Mouse (Mus musculus): ENCODE data around the gene Tram1l1.
"Not testable (repeated sequence)": the region's sequence is repeated elsewhere in the genome, so short reads cannot be mapped to it uniquely, and the experiment has no call there.

Gene Tram1l1

DNA sequence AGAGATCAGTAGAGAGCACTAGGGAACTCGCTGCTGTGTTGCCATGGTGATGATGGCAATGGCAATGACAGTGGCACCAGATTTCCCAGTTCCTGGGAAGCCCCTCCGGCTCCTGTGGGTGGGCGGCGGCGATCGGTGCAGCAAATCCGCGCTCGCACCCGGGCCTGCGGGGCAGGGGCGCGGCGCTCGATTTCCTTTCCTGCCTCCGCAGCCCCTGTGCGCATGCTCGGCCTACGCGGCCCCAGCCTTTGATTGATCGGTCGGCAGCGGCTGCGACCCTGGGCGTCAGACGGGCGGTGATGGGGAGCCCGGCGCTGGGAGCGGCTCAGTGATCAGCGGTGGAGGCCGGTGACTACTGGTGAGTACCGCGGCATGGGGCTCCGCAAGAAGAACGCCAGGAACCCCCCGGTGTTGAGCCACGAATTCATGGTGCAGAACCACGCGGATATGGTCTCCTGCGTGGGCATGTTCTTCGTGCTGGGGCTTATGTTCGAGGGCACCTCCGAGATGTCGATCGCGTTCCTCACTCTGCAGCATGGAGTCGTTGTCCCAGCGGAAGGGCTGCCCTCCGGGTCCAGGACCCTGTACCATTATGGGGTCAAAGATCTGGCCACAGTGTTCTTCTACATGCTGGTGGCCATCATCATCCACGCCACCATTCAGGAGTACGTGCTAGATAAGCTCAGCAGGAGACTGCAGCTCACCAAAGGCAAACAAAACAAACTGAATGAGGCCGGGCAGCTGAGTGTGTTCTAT is at the start of gene Tram1l1:
Gene Tram1l1 (plus strand): TSS at position 35 of the 756 bp plus-strand sequence.
- in situ Hi-C loops (cut with MboI; ENCODE audit: low sequenced_read_pairs): no loop called here

DNA sequence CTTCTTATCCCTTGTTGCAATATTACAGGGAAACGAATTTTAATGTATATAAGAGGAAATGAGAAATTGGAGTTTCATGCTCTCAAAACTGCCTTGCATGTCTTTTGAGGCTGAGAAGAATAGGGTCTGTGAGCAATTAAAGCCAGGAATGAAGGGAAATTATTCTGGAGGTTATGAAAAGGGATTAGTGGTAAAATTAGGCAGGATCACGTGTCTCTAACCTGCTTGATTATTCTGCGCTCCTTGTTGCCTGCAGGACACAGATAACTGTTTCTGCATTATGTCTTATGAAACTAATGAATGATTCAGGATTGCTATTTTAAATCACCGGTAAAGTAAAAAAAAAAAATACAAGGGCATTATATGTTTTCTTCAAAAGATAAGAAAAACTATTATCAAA is 49.4 kb upstream of the Tram1l1 start:
- in situ Hi-C loops (cut with MboI; ENCODE audit: low sequenced_read_pairs): no loop called here

DNA sequence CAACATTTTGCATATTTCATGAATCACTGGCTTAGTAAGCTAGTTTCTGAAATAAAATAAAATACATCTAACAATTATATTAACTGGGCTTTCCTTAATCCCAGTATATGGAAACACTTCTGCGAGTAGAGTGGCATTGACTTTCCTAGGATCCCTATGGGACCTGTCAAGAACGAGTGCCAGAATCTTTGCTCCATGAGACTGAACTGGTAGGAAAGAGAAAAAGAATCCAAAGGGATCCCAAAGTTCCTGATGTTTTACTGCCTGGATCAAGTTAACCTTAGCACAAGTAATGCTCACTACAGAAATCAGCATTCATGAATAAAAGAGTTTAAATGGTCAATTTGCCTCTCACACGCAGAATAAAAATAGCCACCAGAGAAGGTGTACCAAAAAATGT is 49.0 kb upstream of the Tram1l1 start:
- in situ Hi-C loops (cut with MboI; ENCODE audit: low sequenced_read_pairs): no loop called here

DNA sequence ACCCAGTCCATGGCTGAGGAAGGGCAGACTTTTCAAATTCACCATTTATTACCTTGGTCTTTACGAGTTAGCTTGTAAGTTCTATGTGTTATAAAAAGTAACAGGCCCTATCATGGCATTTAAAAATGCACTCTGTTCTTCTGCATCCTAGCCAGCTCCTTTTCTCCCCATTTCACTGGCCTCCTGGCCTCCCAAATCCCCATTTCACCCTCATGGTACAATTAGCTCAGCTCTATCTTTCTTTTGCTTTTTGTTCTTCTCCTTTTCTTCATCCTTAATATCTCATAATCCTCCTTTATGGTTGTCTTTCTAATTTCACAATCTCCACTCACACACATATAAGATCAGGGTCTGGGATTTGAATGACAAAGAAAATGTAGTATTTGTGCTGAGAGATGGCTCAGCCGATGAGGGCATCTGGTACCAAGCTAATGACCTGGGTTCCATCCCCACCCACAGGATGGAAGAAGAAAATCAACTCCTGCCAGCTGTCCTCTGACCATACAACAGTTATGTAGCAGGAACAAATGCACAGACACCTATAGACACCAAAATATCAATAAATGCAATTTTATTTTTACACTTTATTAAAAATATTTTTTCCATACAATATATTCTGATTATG is 48.1 kb upstream of the Tram1l1 start:
- in situ Hi-C loops (cut with MboI; ENCODE audit: low sequenced_read_pairs): no loop called here

DNA sequence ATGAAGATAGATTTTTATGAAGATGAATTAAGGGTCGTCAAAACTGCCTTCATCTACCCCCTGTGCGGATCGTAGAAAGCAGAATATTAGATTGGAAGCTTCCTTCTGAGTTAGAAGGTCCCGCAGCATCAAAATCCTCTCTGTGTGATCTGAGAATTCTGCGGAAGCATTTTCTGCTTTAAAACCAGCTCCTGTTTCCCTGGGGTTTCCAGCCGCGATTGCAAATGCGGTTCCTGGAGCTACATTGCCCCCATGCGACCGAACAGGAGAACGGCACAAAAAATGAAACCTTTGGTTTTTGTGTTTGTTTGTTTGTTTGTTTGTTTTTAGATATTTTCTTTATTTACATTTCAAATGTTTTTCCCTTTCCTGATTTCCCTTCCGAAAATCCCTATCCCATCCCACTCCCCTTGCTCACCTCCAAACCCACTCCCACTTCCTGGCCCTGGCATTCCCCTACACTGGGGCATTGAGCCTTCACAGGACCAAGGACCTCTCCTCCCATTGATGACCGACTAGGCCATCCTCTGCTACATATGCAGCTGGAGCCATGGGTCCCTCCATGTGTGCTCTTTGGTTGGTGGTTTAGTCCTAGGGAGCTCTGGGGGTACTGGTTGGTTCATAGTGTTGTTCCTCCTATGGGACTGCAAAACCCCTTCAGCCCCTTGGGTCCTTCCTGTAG is 45.6 kb upstream of the Tram1l1 start:
- in situ Hi-C loops (cut with MboI; ENCODE audit: low sequenced_read_pairs): not testable (repeated sequence)

DNA sequence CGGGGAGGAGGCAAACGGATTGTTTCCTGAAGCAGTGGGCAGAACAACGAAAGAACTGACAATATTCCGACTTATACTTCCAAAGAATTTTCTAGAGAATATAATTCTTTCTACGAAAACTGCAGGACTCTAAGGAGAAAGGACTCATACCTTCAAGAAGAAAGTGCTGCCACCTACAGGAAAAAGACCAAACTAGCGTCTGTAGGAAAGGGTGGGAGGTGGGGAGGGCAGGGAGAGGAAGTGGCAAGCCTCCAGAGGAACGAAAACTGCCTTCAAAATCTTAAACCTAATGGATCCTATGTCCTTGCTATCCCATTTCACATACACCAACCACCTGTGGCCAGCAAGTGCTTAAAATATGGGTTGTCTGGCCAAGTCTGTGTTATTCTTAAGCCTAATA is 31.7 kb upstream of the Tram1l1 start:
- in situ Hi-C loops (cut with MboI; ENCODE audit: low sequenced_read_pairs): not testable (repeated sequence)

DNA sequence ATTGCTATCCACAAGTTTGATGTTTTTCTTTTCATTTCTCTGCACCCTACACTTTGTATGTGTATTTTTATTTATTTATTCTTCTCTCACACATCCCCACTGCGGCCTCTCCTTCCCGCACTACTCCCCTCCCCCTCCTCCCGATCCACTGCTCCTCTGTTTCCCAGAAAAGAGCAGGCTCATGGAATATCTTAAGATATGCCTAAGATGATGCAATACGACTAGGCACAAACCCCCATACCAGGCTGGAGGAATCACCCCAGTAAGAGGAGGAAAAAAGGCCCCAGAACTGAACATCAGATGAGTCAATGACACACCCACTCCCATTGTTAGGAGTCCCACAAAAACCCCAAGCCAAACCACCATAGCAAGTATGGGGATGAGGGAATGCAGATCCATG is 1.4 kb upstream of the Tram1l1 start:
- in situ Hi-C loops (cut with MboI; ENCODE audit: low sequenced_read_pairs): no loop called here

DNA sequence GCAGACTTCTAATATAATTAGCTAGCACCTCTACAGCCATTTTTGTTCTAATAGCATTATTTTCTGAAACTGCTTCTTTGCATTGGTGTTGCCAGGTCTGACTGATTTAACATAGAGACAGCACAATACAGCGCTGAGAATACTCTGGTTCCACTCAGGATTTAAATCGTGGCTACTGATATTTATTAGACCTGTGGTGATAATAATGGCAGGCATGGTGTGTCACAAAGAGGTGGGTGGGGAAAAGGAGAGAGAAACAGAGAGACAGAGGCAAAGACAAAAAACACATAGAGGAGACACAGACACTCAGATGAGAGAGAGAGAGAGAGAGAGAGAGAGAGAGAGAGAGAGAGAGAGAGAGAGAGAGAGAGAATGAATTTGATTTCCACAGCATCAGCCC is 257 bp upstream of the Tram1l1 start:
- in situ Hi-C loops (cut with MboI; ENCODE audit: low sequenced_read_pairs): no loop called here

DNA sequence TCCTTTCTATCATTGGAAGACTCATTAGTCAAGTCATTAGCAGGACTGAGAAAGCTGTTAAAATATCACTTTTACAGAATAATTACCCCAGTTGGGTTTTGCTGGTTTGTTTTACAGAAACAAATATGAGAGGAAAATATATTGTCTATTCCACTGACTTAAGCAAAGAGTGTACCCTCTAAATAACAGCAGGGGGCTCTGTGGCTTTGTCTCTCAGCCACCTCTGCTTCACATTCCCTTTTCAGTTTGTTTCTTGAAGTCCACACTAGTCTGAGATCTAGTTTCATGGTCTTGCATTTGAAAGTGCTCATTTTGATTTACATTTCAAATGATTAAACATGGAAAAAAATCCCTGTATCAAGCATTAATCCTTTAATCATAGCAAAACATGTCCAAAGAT is 25.8 kb downstream of the Tram1l1 start:
- in situ Hi-C loops (cut with MboI; ENCODE audit: low sequenced_read_pairs): no loop called here

DNA sequence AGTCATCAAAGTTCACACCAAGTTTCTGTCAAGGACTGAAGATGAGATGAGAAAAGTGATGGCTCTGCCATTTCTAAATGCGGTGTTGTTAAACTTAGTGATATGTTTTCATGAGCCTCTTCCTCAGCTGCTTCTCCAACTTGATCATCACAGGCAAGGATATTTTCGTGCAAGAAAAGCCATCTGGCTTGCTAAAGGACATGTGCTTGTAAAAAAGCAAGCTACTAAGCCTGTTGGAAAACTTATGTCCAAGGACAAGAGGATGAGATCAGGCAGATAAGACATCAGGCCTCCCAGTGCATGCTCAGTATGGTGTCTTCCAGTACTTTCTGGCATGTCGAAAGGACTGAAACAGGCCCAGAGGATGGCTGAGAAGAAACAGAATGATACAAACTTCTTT is 36.9 kb downstream of the Tram1l1 start:
- in situ Hi-C loops (cut with MboI; ENCODE audit: low sequenced_read_pairs): no loop called here

DNA sequence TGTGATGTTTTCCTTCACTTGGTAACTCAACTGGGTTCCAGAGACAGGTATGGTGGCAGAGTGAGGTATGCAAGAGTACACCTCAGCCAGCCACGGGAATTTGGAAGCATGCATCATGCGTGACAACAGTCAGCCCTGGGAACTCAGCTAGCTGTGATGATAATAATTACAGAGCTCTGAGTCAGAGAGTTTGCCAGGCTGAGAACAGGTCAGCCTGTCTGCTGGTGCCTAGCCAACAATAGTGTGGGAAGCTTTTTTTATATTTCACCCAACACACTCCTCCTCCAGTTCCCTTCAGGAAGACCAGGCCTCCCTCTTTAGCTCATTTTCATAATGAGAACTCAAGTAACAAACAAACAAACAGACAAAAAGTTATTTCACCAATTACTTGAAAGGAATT is 51.4 kb downstream of the Tram1l1 start:
- in situ Hi-C loops (cut with MboI; ENCODE audit: low sequenced_read_pairs): no loop called here
